Mouse (Mus musculus): ENCODE results near the gene Strn. TPM values are rescaled to one million over a fixed set of nuclear protein-coding genes. Genes with fewer than 3 reads are reported as not detected.

Gene Strn
- total and polyA plus RNA-seq, 3 experiments, result 2.9 to 52.6 (median 29.2) TPM

DNA sequence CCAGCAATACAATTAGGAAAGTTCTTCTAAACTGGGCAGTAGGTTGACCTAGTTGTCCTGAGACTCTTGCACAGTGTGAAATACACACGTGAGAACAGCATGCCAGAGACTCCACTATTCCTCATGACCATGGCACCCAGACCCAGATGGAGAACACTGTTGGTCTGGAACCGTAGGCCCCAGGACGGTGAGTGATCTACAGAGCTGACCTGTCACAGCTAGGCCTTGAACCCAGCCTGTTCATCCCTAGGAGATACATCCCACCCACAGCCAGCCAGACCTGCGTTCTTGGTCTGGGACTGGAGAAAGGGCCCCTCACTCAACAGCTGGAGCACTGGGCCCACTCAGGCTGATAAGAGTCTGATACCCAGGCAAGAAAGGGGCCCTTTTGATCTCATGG is 115.1 kb downstream of the Strn start:
- no peak for ATAC-seq (ENCODE audit: extremely low read depth, insufficient number of reproducible peaks, low FRiP score, poor library complexity, severe bottlenecking)

GRCm38 (mm10) chr17:78620740-78621139 is 116.3 kb downstream of the Strn start:
- TF ChIP-seq CTCF (IDR thresholded peaks at IDR 0.05; ENCODE audit: low read depth, low read length), result no peak
- TF ChIP-seq GATA2 (IDR thresholded peaks at IDR 0.05; ENCODE audit: borderline replicate concordance, low read depth, low read length), result no peak
- no peak for TF ChIP-seq TAL1 (conservative IDR thresholded peaks at IDR 0.05; ENCODE audit: low read depth, low read length)
- no peak for TF ChIP-seq GATA1 (IDR thresholded peaks at IDR 0.05; ENCODE audit: borderline replicate concordance, low read length)
- TF ChIP-seq POLR2AphosphoS5 (IDR thresholded peaks at IDR 0.05; ENCODE audit: insufficient replicate concordance, low read depth, low read length), result no peak
- H3K27me3 ChIP-seq (ENCODE audit: insufficient read depth, low read length), result peaks cover 8% of the 10 kb centered on the region; the same call in 1 of the 2 replicates
- no peaks in the 10 kb centered on the region for H3K9me3 ChIP-seq (replicated peaks)
- H3K36me3 ChIP-seq (replicated peaks), result no peaks in the 10 kb centered on the region
- no peak overlapping the region for H3K4me3 ChIP-seq (ENCODE audit: low read depth, low read length)
- DNase-seq (ENCODE audit: low spot score), result no peak
- no peaks in the 10 kb centered on the region for H3K4me1 ChIP-seq (ENCODE audit: insufficient read depth, low read depth, low read length)
- no peak for ATAC-seq (ENCODE audit: extremely low read depth, insufficient number of reproducible peaks, low FRiP score, poor library complexity, severe bottlenecking)

More for the DNA sequence above, 115.1 kb downstream of the Strn start:
- Histone ChIP-seq H3K36me3 (replicated peaks) (no peaks in the 10 kb centered on the region), H3K27me3 (ENCODE audit: insufficient read depth, low read length) (peaks cover 8% of the 10 kb centered on the region; the same call in 1 of the 2 replicates), H3K4me1 (ENCODE audit: insufficient read depth, low read depth, low read length) (no peaks in the 10 kb centered on the region), H3K4me3 (ENCODE audit: low read depth, low read length) (no peak overlapping the region), H3K9me3 (replicated peaks) (no peaks in the 10 kb centered on the region)
- DNase-seq (ENCODE audit: low spot score), result no peak
- TF ChIP-seq POLR2AphosphoS5 (IDR thresholded peaks at IDR 0.05; ENCODE audit: insufficient replicate concordance, low read depth, low read length) (no peak), GATA1 (IDR thresholded peaks at IDR 0.05; ENCODE audit: borderline replicate concordance, low read length) (no peak), GATA2 (IDR thresholded peaks at IDR 0.05; ENCODE audit: borderline replicate concordance, low read depth, low read length) (no peak), TAL1 (conservative IDR thresholded peaks at IDR 0.05; ENCODE audit: low read depth, low read length) (no peak), CTCF (IDR thresholded peaks at IDR 0.05; ENCODE audit: low read depth, low read length) (no peak)

GRCm38 (mm10) chr17:78619981-78620380 is 117.0 kb downstream of the Strn start:
- Histone ChIP-seq H3K4me3 (ENCODE audit: low read depth, low read length) (no peak overlapping the region), H3K36me3 (replicated peaks) (no peaks in the 10 kb centered on the region), H3K27me3 (ENCODE audit: insufficient read depth, low read length) (peaks cover 8% of the 10 kb centered on the region; the same call in 1 of the 2 replicates), H3K9me3 (replicated peaks) (no peaks in the 10 kb centered on the region), H3K4me1 (ENCODE audit: insufficient read depth, low read depth, low read length) (no peaks in the 10 kb centered on the region)
- no peak for DNase-seq (ENCODE audit: low spot score)
- no peak for ATAC-seq (ENCODE audit: extremely low read depth, insufficient number of reproducible peaks, low FRiP score, poor library complexity, severe bottlenecking)
- TF ChIP-seq GATA2 (IDR thresholded peaks at IDR 0.05; ENCODE audit: borderline replicate concordance, low read depth, low read length) (no peak), GATA1 (IDR thresholded peaks at IDR 0.05; ENCODE audit: borderline replicate concordance, low read length) (no peak), CTCF (IDR thresholded peaks at IDR 0.05; ENCODE audit: low read depth, low read length) (no peak), POLR2AphosphoS5 (IDR thresholded peaks at IDR 0.05; ENCODE audit: insufficient replicate concordance, low read depth, low read length) (no peak), TAL1 (conservative IDR thresholded peaks at IDR 0.05; ENCODE audit: low read depth, low read length) (no peak)

- TF ChIP-seq TAL1 (conservative IDR thresholded peaks at IDR 0.05; ENCODE audit: low read depth, low read length), result no peak
- no peak for TF ChIP-seq GATA1 (IDR thresholded peaks at IDR 0.05; ENCODE audit: borderline replicate concordance, low read length)
- no peak for TF ChIP-seq CTCF (IDR thresholded peaks at IDR 0.05; ENCODE audit: low read depth, low read length)
- TF ChIP-seq GATA2 (IDR thresholded peaks at IDR 0.05; ENCODE audit: borderline replicate concordance, low read depth, low read length), result no peak
- no peak for TF ChIP-seq POLR2AphosphoS5 (IDR thresholded peaks at IDR 0.05; ENCODE audit: insufficient replicate concordance, low read depth, low read length)
- ATAC-seq (ENCODE audit: extremely low read depth, insufficient number of reproducible peaks, low FRiP score, poor library complexity, severe bottlenecking), result no peak
- DNase-seq (ENCODE audit: low spot score), result no peak
- no peaks in the 10 kb centered on the region for H3K9me3 ChIP-seq (replicated peaks)
- H3K36me3 ChIP-seq (replicated peaks), result no peaks in the 10 kb centered on the region
- H3K27me3 ChIP-seq (ENCODE audit: insufficient read depth, low read length), result peaks cover 6% of the 10 kb centered on the region; the same call in 1 of the 2 replicates
- no peaks in the 10 kb centered on the region for H3K4me1 ChIP-seq (ENCODE audit: insufficient read depth, low read depth, low read length)
- no peak overlapping the region for H3K4me3 ChIP-seq (ENCODE audit: low read depth, low read length)
Observed at GRCm38 (mm10) chr17:78618164-78618693, 118.8 kb downstream of the Strn start.

DNA sequence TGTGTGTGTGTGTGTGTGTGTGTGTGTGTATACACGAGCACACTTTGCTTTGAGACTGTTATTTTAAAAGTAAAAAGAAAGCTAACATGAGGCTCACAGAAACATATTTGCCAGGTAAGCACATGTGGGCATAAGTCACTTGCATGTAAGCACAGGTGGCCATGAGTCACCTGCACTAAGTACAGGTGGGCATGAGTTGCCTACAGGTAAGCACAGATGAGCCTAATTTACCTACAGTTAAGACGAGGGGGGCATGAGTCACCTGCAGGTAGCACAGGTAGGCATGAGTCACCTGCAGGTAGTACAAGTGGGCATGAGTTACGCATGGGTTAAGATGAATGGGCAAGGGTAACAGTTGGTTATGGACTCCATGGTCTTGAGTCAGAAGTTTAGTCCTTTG is 121.9 kb downstream of the Strn start:
- TF ChIP-seq POLR2AphosphoS5 (IDR thresholded peaks at IDR 0.05; ENCODE audit: insufficient replicate concordance, low read depth, low read length) (no peak), GATA2 (IDR thresholded peaks at IDR 0.05; ENCODE audit: borderline replicate concordance, low read depth, low read length) (no peak), GATA1 (IDR thresholded peaks at IDR 0.05; ENCODE audit: borderline replicate concordance, low read length) (no peak), TAL1 (conservative IDR thresholded peaks at IDR 0.05; ENCODE audit: low read depth, low read length) (no peak), CTCF (IDR thresholded peaks at IDR 0.05; ENCODE audit: low read depth, low read length) (no peak)
- H3K27me3 ChIP-seq (ENCODE audit: insufficient read depth, low read length), result peaks cover 6% of the 10 kb centered on the region; the same call in 1 of the 2 replicates
- ATAC-seq (ENCODE audit: extremely low read depth, insufficient number of reproducible peaks, low FRiP score, poor library complexity, severe bottlenecking) (no peak), DNase-seq (ENCODE audit: low spot score) (no peak)
- no peaks in the 10 kb centered on the region for H3K4me1 ChIP-seq (ENCODE audit: insufficient read depth, low read depth, low read length)
- H3K36me3 ChIP-seq (replicated peaks), result no peaks in the 10 kb centered on the region
- no peaks in the 10 kb centered on the region for H3K9me3 ChIP-seq (replicated peaks)
- H3K4me3 ChIP-seq (ENCODE audit: low read depth, low read length), result no peak overlapping the region

DNA sequence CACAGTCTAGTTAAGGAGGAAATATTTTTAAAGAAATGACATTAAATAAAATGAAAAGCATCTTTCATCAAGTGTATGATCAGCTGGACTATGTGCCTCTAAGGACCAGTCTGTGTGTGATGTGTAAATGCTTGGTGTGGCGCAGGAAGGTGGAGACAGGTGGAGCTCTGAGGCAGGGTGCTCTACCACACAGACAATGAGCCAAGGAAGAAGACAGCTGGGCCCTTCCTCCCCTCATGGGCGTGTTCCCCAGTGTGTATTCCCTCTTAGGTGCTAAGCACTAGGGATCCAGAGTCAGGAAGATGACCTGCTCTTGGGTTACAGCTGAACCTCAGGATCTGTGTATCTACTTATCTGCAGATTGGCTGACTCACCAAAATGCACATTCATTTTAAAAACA is 122.5 kb downstream of the Strn start:
- Histone ChIP-seq H3K9me3 (replicated peaks) (no peaks in the 10 kb centered on the region), H3K4me1 (ENCODE audit: insufficient read depth, low read depth, low read length) (no peaks in the 10 kb centered on the region), H3K36me3 (replicated peaks) (no peaks in the 10 kb centered on the region), H3K27me3 (ENCODE audit: insufficient read depth, low read length) (peaks cover 6% of the 10 kb centered on the region; the same call in 1 of the 2 replicates), H3K4me3 (ENCODE audit: low read depth, low read length) (no peak overlapping the region)
- no peak for ATAC-seq (ENCODE audit: extremely low read depth, insufficient number of reproducible peaks, low FRiP score, poor library complexity, severe bottlenecking)
- no peak for TF ChIP-seq POLR2AphosphoS5 (IDR thresholded peaks at IDR 0.05; ENCODE audit: insufficient replicate concordance, low read depth, low read length)
- TF ChIP-seq GATA1 (IDR thresholded peaks at IDR 0.05; ENCODE audit: borderline replicate concordance, low read length), result no peak
- no peak for TF ChIP-seq CTCF (IDR thresholded peaks at IDR 0.05; ENCODE audit: low read depth, low read length)
- TF ChIP-seq TAL1 (conservative IDR thresholded peaks at IDR 0.05; ENCODE audit: low read depth, low read length), result no peak
- TF ChIP-seq GATA2 (IDR thresholded peaks at IDR 0.05; ENCODE audit: borderline replicate concordance, low read depth, low read length), result no peak
- DNase-seq (ENCODE audit: low spot score), result no peak

All from G1E (cell line).